Mouse (Mus musculus) stomach, embryonic 15.5 days (tissue): ENCODE measurements around the gene Ppil6. TPM values are rescaled to one million over a fixed set of nuclear protein-coding genes. Genes with fewer than 3 reads are reported as not detected.
A peak's percentile ranks its signal among the peaks of the same experiment; 100 is the strongest.

Source experiments
- ATAC-seq: fragments of 200-750 bp; cut with Nextera tagmentation; 2 replicates; pipeline ENCODE4 v1.8.0; 2017; ENCODE audit warnings: low read depth, moderate number of reproducible peaks, moderate TSS enrichment; ENCODE audit not compliant: insufficient read depth, low FRiP score
- H3K27ac ChIP-seq: fragments of 300-500 bp; sonication (generic); 2 replicates; pipeline ENCODE4 v1.5.1; 2015; ENCODE audit warnings: mild to moderate bottlenecking, inconsistent platforms
- H3K27me3 ChIP-seq: fragments of 300-500 bp; sonication (generic); replicated peaks from 2 replicates; pipeline ENCODE4 v1.6.1; 2015; ENCODE audit warnings: inconsistent platforms
- H3K36me3 ChIP-seq: fragments of 300-500 bp; sonication (generic); 2 replicates; pipeline ENCODE4 v1.6.1; 2015; ENCODE audit warnings: inconsistent platforms
- H3K4me1 ChIP-seq: fragments of 300-500 bp; sonication (generic); 2 replicates; pipeline ENCODE4 v1.6.1; 2015; ENCODE audit warnings: inconsistent platforms
- H3K4me2 ChIP-seq: fragments of 300-500 bp; sonication (generic); 2 replicates; pipeline ENCODE4 v1.6.1; 2015; ENCODE audit warnings: mild to moderate bottlenecking, inconsistent platforms
- H3K4me3 ChIP-seq: fragments of 300-500 bp; sonication (generic); replicated peaks from 2 replicates; pipeline ENCODE4 v1.5.1; 2015; ENCODE audit warnings: inconsistent platforms
- H3K9ac ChIP-seq: fragments of 300-500 bp; sonication (generic); 2 replicates; pipeline ENCODE4 v1.6.1; 2015; ENCODE audit warnings: inconsistent platforms
- H3K9me3 ChIP-seq: fragments of 300-500 bp; sonication (generic); 2 replicates; pipeline ENCODE4 v1.6.1; 2016; ENCODE audit warnings: inconsistent platforms
- WGBS: fragments of 180-500 bp; shearing (Covaris S2); methylation state at CpG from one replicate; pipeline ENCODE4 v1.1.7; 2015; 5-methylcytosine and 5-hydroxymethylcytosine counted together
- polyA plus RNA-seq: library from polyadenylated mRNA; unstranded; fragments of >200 nt; fragmentation: Nextera tagmentation; extraction: Ambion mirVana; gene quantifications from 2 replicates; pipeline ENCODE4 v1.2.1, GENCODE M21; 2015

Ppil6 gene
- polyA plus RNA-seq, 1 experiment from 2014 or later = 0.95 TPM

DNA sequence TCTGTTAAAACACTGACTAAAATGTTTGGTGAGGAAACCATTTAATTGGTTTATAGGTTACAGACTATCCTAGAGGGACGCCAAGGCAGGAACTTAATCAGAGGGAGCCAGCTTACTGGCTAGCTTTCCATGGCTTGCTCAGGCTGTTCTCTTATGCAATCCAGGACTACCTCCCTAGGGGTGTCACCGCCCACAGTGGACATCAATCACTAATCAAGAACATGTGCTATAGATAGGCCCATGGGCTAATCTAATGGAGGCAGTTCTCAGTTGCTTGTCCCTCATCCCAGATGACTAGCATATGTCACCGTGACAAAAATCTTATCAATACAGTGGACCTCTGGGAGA, 47.7 kb downstream of the Ppil6 start:
- Histone ChIP-seq H3K27me3 (no peaks in the 10 kb centered on the region), H3K9me3 (no peaks in the 10 kb centered on the region), H3K36me3 (peaks cover 8% of the 10 kb centered on the region), H3K4me2 (no peak overlapping the region), H3K4me1 (no peaks in the 10 kb centered on the region), H3K9ac (no peak overlapping the region), H3K4me3 (no peak overlapping the region), H3K27ac (no peak overlapping the region)
- ATAC-seq = no peak
- 88% methylated on average over 3 of the region's 3 CpGs for WGBS

DNA sequence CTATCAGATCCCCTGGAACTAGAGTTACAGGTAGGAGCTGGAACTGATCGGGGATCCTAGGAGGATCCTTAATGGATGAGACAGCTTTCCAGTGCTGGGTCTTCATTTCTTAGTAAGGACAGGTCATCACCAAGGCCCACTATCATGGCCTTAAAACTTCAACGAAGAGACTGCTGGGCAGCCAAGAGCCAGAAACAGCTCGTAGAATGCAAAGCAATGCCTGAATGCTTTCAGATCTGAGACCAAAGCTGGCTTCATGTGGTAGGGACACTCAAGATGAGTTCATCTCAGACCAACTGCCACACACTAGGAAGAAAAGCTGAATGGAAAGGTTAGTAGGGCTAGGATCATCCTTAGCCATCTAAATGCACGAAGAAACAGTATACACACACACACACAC, 48.7 kb downstream of the Ppil6 start:
- 89% methylated on average over 4 of the region's 4 CpGs for WGBS
- no peaks in the 10 kb centered on the region for H3K9me3 ChIP-seq
- no peak overlapping the region for H3K9ac ChIP-seq
- H3K4me2 ChIP-seq = no peak overlapping the region
- no peak overlapping the region for H3K27ac ChIP-seq
- H3K36me3 ChIP-seq = peaks cover 8% of the 10 kb centered on the region
- H3K27me3 ChIP-seq = no peaks in the 10 kb centered on the region
- ATAC-seq = no peak
- H3K4me1 ChIP-seq = no peaks in the 10 kb centered on the region; the same call in 1 of the 2 replicates
- H3K4me3 ChIP-seq = no peak overlapping the region

DNA sequence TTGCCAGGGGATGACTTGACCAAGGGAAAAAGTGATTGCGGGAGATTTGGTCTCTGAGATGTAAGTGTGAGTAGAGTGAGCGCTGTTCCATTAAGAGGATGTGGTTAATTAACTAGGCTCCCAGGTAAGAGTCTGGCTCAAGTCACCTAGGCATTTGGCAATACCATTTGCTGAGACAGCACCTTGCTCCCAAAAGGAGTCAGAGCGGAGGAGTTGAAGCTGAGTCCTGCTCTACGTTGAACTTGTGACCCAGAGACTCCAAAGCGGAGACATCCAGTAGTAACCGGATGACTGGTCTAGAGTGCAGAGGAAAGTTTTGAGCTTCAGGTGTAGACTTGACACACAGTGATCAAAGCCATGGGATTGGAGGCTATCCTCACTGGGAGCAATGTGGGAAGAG, 51.8 kb downstream of the Ppil6 start:
- ATAC-seq = no peak
- Histone ChIP-seq H3K4me3 (no peak overlapping the region), H3K9me3 (no peaks in the 10 kb centered on the region), H3K36me3 (no peaks in the 10 kb centered on the region), H3K4me2 (no peak overlapping the region), H3K9ac (no peak overlapping the region), H3K27ac (no peak overlapping the region), H3K27me3 (no peaks in the 10 kb centered on the region), H3K4me1 (peaks cover 6% of the 10 kb centered on the region)
- 95% methylated on average over 6 of the region's 6 CpGs for WGBS

DNA sequence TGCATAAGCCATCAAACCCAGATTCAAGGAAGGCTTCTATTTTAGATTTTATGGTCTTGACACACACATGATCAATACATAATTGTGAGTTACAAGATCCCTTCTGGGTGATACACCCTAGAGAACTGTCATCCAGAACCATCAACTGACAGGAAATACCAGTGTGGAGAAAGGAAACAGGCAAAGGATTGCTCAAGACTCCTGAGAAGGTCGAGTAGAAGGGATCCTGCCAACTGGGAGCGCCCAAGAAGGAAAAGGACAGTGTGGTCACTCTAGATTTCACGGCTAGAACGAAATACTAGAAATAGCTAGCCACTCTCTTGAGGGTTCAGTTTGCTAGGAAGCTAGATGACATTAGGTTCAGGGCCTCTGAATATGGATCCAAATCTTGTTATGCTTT, 53.2 kb downstream of the Ppil6 start:
- Histone ChIP-seq H3K4me1 (peaks cover 6% of the 10 kb centered on the region), H3K27me3 (no peaks in the 10 kb centered on the region), H3K4me3 (no peak overlapping the region), H3K9me3 (no peaks in the 10 kb centered on the region), H3K4me2 (no peak overlapping the region), H3K9ac (no peak overlapping the region), H3K27ac (no peak overlapping the region), H3K36me3 (no peaks in the 10 kb centered on the region)
- ATAC-seq = no peak
- WGBS = 79% methylated on average over 4 of the region's 4 CpGs

DNA sequence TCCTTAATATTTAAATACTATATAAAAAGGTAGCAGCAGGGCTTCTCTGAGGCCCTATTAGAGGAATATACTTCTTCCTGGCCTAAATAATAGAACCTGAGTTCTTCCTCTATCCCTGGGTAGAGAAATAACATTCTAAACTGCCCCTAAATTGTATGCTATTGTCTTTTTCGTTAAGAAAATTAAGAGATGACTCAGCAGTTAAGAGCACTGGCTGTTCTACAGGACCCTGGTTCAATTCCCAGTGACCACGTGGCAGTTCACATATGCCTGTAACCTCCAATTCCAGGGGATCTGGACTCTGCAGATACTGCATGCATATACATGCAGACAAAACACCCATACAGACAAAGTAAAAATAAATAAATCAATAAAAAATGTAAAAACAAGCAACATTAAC, 53.6 kb downstream of the Ppil6 start:
- 72% methylated on average over 2 of the region's 2 CpGs for WGBS
- no peak for ATAC-seq
- H3K4me3 ChIP-seq = no peak overlapping the region

DNA sequence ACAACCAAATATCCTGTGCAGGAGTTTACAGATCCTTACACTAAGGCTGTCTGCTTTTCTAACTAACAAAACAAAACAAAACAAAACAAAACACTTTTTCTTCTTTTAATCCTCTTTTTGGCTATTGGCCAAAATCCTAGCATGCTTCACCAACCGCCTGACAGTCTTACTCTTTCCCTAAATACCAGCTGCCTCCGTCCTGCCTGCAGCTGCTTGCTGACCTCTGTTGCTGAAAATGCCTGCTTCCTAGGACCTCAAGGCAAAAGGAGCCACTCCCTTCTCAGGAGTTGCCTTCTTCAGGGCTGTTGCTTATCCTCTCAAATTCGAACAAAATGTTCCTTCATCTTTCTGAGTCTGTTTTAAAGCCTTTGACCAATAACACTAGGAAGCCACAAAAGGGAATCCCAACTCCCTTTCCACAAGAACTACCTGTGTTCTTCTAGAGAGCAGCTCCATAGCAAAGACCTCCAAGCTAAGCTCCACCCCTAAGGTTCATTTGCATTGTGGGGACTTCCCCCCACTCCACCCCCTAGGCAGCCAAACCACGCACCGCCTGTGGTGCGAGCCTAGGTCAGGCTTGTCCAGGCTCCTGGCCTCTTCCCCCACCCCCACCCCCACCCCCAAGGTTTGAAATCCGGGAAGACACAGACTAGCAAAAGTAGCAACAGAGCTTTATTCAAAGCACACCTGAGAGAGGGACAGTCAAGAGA, 54.4 kb downstream of the Ppil6 start:
- no peaks in the 10 kb centered on the region for H3K27me3 ChIP-seq
- no peak overlapping the region for H3K4me3 ChIP-seq
- no peaks in the 10 kb centered on the region for H3K9me3 ChIP-seq
- peaks cover 6% of the 10 kb centered on the region for H3K4me1 ChIP-seq
- peak overlapping the region; percentile 21 for H3K4me2 ChIP-seq
- no peaks in the 10 kb centered on the region for H3K36me3 ChIP-seq
- H3K27ac ChIP-seq = no peak overlapping the region
- ATAC-seq = no peak
- WGBS = 10% methylated on average over 7 of the region's 7 CpGs
- no peak overlapping the region for H3K9ac ChIP-seq

More for the DNA sequence above, 53.6 kb downstream of the Ppil6 start:
- Histone ChIP-seq H3K27me3 (no peaks in the 10 kb centered on the region), H3K9ac (no peak overlapping the region), H3K9me3 (no peaks in the 10 kb centered on the region), H3K4me1 (peaks cover 6% of the 10 kb centered on the region), H3K4me2 (no peak overlapping the region), H3K36me3 (no peaks in the 10 kb centered on the region), H3K27ac (no peak overlapping the region)

DNA sequence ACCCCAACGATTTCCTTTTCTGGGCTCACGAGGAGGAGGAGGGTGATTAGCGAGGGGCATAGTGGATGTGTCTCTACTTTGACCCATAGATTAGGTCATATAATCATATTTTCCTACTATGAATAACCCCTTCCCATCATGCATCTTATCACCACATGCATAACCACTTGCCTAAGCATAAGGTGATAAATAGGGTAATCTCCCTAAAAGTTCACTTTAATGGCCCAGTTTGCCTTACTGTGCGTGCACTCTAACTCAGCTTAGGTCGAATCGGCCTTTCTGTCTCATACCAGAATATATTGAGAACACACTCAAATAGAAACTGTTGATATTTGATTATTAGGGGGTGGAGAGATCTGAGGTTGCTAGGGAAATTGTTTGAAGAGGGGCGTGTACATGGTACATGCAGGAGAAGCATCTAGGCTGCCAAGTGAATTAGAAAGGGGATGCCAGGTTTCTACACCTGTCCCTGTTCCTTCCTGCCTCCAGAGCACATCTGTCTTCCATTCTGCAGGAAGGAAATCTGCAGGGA, 55.1 kb downstream of the Ppil6 start:
- H3K9ac ChIP-seq = no peak overlapping the region
- H3K4me3 ChIP-seq = no peak overlapping the region
- no peak for ATAC-seq
- H3K9me3 ChIP-seq = no peaks in the 10 kb centered on the region
- H3K36me3 ChIP-seq = no peaks in the 10 kb centered on the region
- WGBS = 48% methylated on average over 7 of the region's 7 CpGs
- no peaks in the 10 kb centered on the region for H3K27me3 ChIP-seq
- H3K4me2 ChIP-seq = peak overlapping the region; percentile 21; the same call in 1 of the 2 replicates
- H3K27ac ChIP-seq = no peak overlapping the region
- H3K4me1 ChIP-seq = peaks cover 6% of the 10 kb centered on the region

DNA sequence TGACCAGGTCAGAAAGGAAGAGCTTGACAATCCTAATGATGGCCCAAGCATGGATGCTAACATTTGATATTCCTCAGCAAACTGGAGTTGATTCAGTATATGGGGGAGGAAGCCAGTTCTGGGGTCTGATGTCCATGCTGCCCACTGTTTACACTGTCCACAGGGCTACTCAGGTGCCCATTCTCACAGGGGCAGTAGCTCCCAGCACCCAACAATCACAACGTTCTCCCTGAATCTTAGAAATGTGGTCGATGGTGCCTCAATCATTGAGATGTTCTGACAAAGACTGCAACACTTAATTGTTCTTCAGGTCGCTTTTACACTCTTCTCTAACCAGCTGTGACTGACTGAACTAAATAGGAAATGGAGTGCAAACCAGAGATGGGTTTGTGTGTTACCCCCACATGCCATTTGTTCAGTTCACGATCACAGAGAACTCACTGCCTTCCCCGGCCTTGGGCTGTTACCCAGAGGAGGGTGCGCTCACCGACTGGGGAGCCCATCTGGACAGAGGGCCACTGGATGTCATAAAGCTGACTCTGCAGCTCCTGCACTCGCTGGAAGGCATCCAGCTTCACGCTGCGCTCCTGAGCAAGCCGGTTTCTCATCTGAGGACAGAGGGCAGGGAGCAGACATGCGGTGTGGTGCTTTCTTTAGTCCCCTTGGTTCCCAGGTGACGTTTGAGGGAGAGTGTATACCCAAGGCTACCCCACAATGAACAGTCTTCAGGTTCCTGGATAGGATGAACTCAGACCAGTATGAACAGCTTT, 56.3 kb downstream of the Ppil6 start:
- Histone ChIP-seq H3K27ac (no peak overlapping the region), H3K9me3 (no peaks in the 10 kb centered on the region), H3K4me3 (no peak overlapping the region), H3K4me2 (no peak overlapping the region), H3K4me1 (peaks cover 6% of the 10 kb centered on the region), H3K27me3 (no peaks in the 10 kb centered on the region), H3K9ac (no peak overlapping the region), H3K36me3 (no peaks in the 10 kb centered on the region)
- WGBS = 67% methylated on average over 13 of the region's 13 CpGs
- no peak for ATAC-seq

DNA sequence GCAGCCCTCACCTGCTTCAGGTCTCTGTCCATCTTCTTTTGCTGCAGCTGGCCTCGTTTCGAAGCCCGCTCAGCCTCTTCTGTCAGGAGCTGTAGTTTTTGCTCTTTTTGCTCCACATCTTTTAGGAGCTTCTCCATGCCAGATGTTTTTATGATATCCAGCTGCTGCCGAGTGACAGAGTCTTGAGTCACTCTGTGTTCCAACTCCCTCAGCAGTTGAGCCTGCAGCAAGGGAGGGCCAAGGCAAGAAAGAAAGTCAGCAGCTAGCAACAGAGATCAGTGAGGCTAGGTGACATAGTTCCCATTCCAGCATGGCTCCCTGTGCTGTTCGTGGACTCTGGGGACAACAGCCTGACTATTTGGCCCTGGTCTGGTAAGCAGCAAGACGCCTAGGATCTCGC, 60.5 kb downstream of the Ppil6 start:
- 56% methylated on average over 7 of the region's 7 CpGs for WGBS
- Histone ChIP-seq H3K27ac (no peak overlapping the region), H3K27me3 (no peaks in the 10 kb centered on the region), H3K4me2 (no peak overlapping the region), H3K4me1 (peaks cover 16% of the 10 kb centered on the region), H3K36me3 (no peaks in the 10 kb centered on the region), H3K9ac (no peak overlapping the region), H3K4me3 (no peak overlapping the region), H3K9me3 (no peaks in the 10 kb centered on the region)
- ATAC-seq = no peak

DNA sequence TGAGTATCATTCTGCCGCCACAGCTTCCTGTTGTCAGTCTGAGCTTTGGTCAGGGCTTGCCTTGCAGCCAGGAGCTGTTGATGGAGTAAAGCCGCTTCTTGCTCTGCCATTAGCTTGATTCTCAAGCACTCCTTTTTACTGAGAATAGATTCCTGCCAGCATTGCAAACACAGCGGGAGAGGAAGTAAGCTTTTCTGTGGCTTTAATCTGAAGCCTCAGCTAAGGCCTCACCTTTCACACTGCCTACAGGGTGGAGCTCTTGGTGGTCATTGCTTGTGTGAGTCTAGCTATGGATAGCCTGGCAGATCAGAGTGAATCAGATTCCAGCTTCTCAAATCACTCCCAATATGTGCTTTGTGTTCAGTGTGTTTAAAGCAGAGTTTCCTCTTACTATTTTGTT, 62.1 kb downstream of the Ppil6 start:
- Histone ChIP-seq H3K36me3 (no peaks in the 10 kb centered on the region), H3K4me2 (no peak overlapping the region), H3K9ac (no peak overlapping the region), H3K4me1 (peaks cover 16% of the 10 kb centered on the region), H3K4me3 (no peak overlapping the region), H3K27me3 (no peaks in the 10 kb centered on the region), H3K27ac (peak overlapping the region; percentile 58; the same call in 1 of the 2 replicates), H3K9me3 (no peaks in the 10 kb centered on the region)
- WGBS = 40% methylated on average over 3 of the region's 3 CpGs
- ATAC-seq = 0 out of 2 replicates have a peak, but pooled peaks have one; percentile 44

DNA sequence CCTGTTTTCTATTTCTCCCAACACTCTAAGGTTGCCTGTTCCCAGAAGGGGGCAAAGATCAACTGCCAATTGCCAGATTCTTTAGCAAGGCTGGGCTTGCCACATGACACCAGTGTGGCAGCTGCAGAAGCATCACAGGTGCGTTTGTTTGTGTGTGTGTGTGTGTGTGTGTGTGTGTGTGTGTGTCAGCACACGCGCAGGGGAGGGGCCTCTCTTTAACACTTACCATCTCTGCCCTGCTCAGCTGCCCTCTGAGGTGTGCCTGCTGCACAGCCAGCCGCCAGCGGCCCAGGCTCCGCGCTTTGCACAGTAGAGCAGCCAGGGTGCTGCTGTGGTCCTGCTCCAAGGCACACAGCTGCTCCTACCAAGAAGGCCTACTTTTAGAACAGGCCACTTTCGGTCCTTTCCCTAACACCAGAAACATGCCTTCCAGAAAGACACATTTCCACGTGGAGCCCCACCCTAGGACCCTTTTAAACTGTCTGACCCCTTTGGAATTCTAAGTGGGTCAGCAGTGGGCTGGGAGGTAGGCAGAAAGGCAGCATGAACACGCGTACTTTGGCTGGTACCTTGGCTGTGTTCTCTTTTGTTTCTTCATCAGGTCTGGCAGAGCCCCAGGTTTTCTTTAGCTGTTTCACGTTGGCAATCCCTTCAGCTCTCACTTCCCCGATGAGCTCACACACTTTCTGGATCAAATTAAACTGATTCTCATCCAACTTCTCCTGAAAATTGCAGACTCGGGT, 62.8 kb downstream of the Ppil6 start:
- H3K27me3 ChIP-seq = no peaks in the 10 kb centered on the region
- H3K4me2 ChIP-seq = peak overlapping the region; percentile 3; the same call in 1 of the 2 replicates
- 49% methylated on average over 14 of the region's 14 CpGs for WGBS
- no peak overlapping the region for H3K4me3 ChIP-seq
- H3K27ac ChIP-seq = peak overlapping the region; percentile 58; the same call in 1 of the 2 replicates
- H3K9me3 ChIP-seq = no peaks in the 10 kb centered on the region
- no peak overlapping the region for H3K9ac ChIP-seq
- peaks cover 16% of the 10 kb centered on the region for H3K4me1 ChIP-seq
- peak; percentile 76 for ATAC-seq
- no peaks in the 10 kb centered on the region for H3K36me3 ChIP-seq

DNA sequence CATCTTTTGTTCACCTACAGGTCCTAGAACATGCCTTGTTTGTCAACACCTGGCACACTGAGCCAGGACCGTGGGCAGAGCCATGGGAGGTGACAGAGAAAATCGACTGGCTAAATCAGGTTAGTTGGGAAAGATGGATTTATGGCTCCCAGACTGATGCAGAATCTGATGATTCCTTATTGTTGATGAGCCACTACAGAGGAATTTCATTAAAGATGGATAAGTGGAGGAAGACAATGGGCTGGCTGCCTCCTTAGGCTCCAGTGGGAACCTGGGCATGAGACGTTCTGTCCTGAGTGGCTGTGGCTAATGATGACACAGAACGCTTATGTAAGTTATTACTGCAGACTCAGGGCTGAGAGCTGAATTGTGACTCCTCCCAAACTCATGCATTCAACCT, 63.5 kb downstream of the Ppil6 start:
- Histone ChIP-seq H3K4me2 (no peak overlapping the region), H3K4me3 (no peak overlapping the region), H3K4me1 (peaks cover 16% of the 10 kb centered on the region), H3K9me3 (no peaks in the 10 kb centered on the region), H3K27me3 (no peaks in the 10 kb centered on the region), H3K27ac (no peak overlapping the region), H3K9ac (no peak overlapping the region), H3K36me3 (no peaks in the 10 kb centered on the region)
- 67% methylated on average over 4 of the region's 4 CpGs for WGBS
- no peak for ATAC-seq
